Mouse (Mus musculus) CH12.LX (cell line): ENCODE measurements around the gene Raver1.

ENCODE experiments used
- BHLHE40 ChIP-seq: IDR thresholded peaks from 2 replicates; pipeline ENCODE4 v1.6.1; 2011; ENCODE audit warnings: mild to moderate bottlenecking, low read depth, low read length, improper control_type of control experiment
- CTCF ChIP-seq, 2 experiments: IDR thresholded peaks in 1 of 2; conservative IDR thresholded peaks in 1 of 2; 2 replicates each; pipeline ENCODE4 v1.5.1; 2011 to 2012; ENCODE audit warnings: low read depth in 2 of 2, low read length in 2 of 2, improper control_type of control experiment in 1 of 2, inconsistent platforms in 1 of 2, mild to moderate bottlenecking in 1 of 2, moderate library complexity in 1 of 2
- E2F4 ChIP-seq: IDR thresholded peaks from 2 replicates; pipeline ENCODE4 v1.6.1; 2011; ENCODE audit warnings: low read depth, low read length, improper control_type of control experiment; ENCODE audit not compliant: insufficient replicate concordance
- EP300 ChIP-seq: IDR thresholded peaks from 2 replicates; pipeline ENCODE4 v1.6.1; 2011; ENCODE audit warnings: low read length, improper control_type of control experiment
- NELFE ChIP-seq: IDR thresholded peaks from 2 replicates; pipeline ENCODE4 v1.6.1; 2011; ENCODE audit warnings: low read depth, low read length, improper control_type of control experiment
- POLR2A ChIP-seq: IDR thresholded peaks from 2 replicates; pipeline ENCODE4 v1.6.1; 2011; ENCODE audit warnings: low read depth, mild to moderate bottlenecking, improper control_type of control experiment, low read length
- UBTF ChIP-seq: IDR thresholded peaks from 2 replicates; pipeline ENCODE4 v1.6.1; 2012; ENCODE audit warnings: low read depth, mild to moderate bottlenecking, inconsistent platforms, low read length, improper control_type of control experiment, moderate library complexity
- ZNF384 ChIP-seq: IDR thresholded peaks from 2 replicates; pipeline ENCODE4 v1.6.1; 2012; ENCODE audit warnings: low read depth, low read length, improper control_type of control experiment, inconsistent platforms

GRCm38 (mm10) chr9:21062928-21063327 lies 28.9 kb downstream of the Raver1 start:
- no peak for TF ChIP-seq CTCF (conservative IDR thresholded peaks at IDR 0.05 in 1 of 2, IDR thresholded peaks at IDR 0.05 in 1 of 2; ENCODE audit: low read depth in 2 of 2, low read length in 2 of 2)
- no peak for TF ChIP-seq EP300
- no peak for TF ChIP-seq ZNF384
- no peak for TF ChIP-seq E2F4
- TF ChIP-seq BHLHE40: no peak
- TF ChIP-seq POLR2A: no peak
- TF ChIP-seq NELFE: no peak
- TF ChIP-seq UBTF: no peak
